Mouse (Mus musculus) limb, embryonic 12.5 days (tissue): ENCODE measurements around the gene Mybphl. TPM values are rescaled to one million over a fixed set of nuclear protein-coding genes. Genes with fewer than 3 reads are reported as not detected.

Experiments used
- ATAC-seq: fragments of 200-750 bp; cut with Nextera tagmentation; 2 replicates; pipeline ENCODE4 v1.8.0; 2017; ENCODE audit warnings: low read depth, moderate TSS enrichment; ENCODE audit not compliant: insufficient number of reproducible peaks, insufficient read depth, low FRiP score, low TSS enrichment
- H3K27ac ChIP-seq: fragments of 300-500 bp; sonication (generic); 2 replicates; pipeline ENCODE4 v1.5.1; 2016; ENCODE audit warnings: mild to moderate bottlenecking, moderate library complexity
- H3K27me3 ChIP-seq: fragments of 300-500 bp; sonication (generic); 2 replicates; pipeline ENCODE4 v1.6.1; 2016; ENCODE audit warnings: mild to moderate bottlenecking, moderate library complexity
- H3K36me3 ChIP-seq: fragments of 300-500 bp; sonication (generic); 2 replicates; pipeline ENCODE4 v1.6.1; 2016; ENCODE audit warnings: mild to moderate bottlenecking, moderate library complexity
- H3K4me1 ChIP-seq: fragments of 300-500 bp; sonication (generic); replicated peaks from 2 replicates; pipeline ENCODE4 v1.6.1; 2016
- H3K4me2 ChIP-seq: fragments of 300-500 bp; sonication (generic); 2 replicates; pipeline ENCODE4 v1.6.1; 2016; ENCODE audit warnings: mild to moderate bottlenecking, moderate library complexity
- H3K4me3 ChIP-seq: fragments of 300-500 bp; sonication (generic); replicated peaks from 2 replicates; pipeline ENCODE4 v1.5.1; 2016; ENCODE audit warnings: mild to moderate bottlenecking
- H3K9ac ChIP-seq: fragments of 300-500 bp; sonication (generic); replicated peaks from 2 replicates; pipeline ENCODE4 v1.6.1; 2016; ENCODE audit warnings: mild to moderate bottlenecking, moderate library complexity
- H3K9me3 ChIP-seq: fragments of 300-500 bp; sonication (generic); 2 replicates; pipeline ENCODE4 v1.6.1; 2016; ENCODE audit warnings: mild to moderate bottlenecking, moderate library complexity
- WGBS: fragments of 180-500 bp; shearing (Covaris S2); methylation state at CpG from one replicate; pipeline ENCODE4 v1.1.7; 2016; 5-methylcytosine and 5-hydroxymethylcytosine counted together
- polyA plus RNA-seq: library from polyadenylated mRNA; unstranded; fragments of >200 nt; fragmentation: Nextera tagmentation; extraction: Ambion mirVana; gene quantifications from 2 replicates; pipeline ENCODE4 v1.2.1, GENCODE M21; 2016

Gene Mybphl
- polyA plus RNA-seq, 1 experiment from 2014 or later, result not detected

- Histone ChIP-seq H3K4me3 (no peak overlapping the region), H3K36me3 (peaks cover 13% of the 10 kb centered on the region), H3K4me2 (peak overlapping the region; percentile 8; the same call in 1 of the 2 replicates), H3K27ac (no peak overlapping the region), H3K4me1 (peaks cover 15% of the 10 kb centered on the region), H3K9ac (no peak overlapping the region), H3K27me3 (no peaks in the 10 kb centered on the region), H3K9me3 (no peaks in the 10 kb centered on the region)
- ATAC-seq, result no peak
- 18% methylated on average over 10 of the region's 10 CpGs for WGBS
These were observed 27.6 kb downstream of the Mybphl start for GRCm38 (mm10) chr3:108392299-108392698.

GRCm38 (mm10) chr3:108392793-108393192, 28.1 kb downstream of the Mybphl start:
- 46% methylated on average over 15 of the region's 15 CpGs for WGBS
- H3K27ac ChIP-seq, result no peak overlapping the region
- ATAC-seq, result no peak
- peaks cover 15% of the 10 kb centered on the region for H3K4me1 ChIP-seq
- H3K36me3 ChIP-seq, result peaks cover 8% of the 10 kb centered on the region
- H3K4me2 ChIP-seq, result peak overlapping the region; percentile 8; the same call in 1 of the 2 replicates
- H3K4me3 ChIP-seq, result no peak overlapping the region
- H3K9me3 ChIP-seq, result no peaks in the 10 kb centered on the region
- H3K27me3 ChIP-seq, result no peaks in the 10 kb centered on the region
- H3K9ac ChIP-seq, result no peak overlapping the region

GRCm38 (mm10) chr3:108398281-108398680, 33.6 kb downstream of the Mybphl start:
- 88% methylated on average over 9 of the region's 9 CpGs for WGBS
- no peaks in the 10 kb centered on the region for H3K27me3 ChIP-seq
- no peak overlapping the region for H3K27ac ChIP-seq
- H3K9me3 ChIP-seq, result no peaks in the 10 kb centered on the region
- peaks cover 19% of the 10 kb centered on the region for H3K36me3 ChIP-seq
- no peak for ATAC-seq
- no peak overlapping the region for H3K4me2 ChIP-seq
- 0 out of 2 replicates have a peak, but pooled peaks cover 8% of the 10 kb centered on the region for H3K4me1 ChIP-seq
- no peak overlapping the region for H3K4me3 ChIP-seq
- no peak overlapping the region for H3K9ac ChIP-seq

GRCm38 (mm10) chr3:108400442-108400841, 35.7 kb downstream of the Mybphl start:
- no peaks in the 10 kb centered on the region for H3K9me3 ChIP-seq
- ATAC-seq, result no peak
- 83% methylated on average over 5 of the region's 5 CpGs for WGBS
- no peaks in the 10 kb centered on the region for H3K27me3 ChIP-seq
- no peak overlapping the region for H3K27ac ChIP-seq
- no peak overlapping the region for H3K4me2 ChIP-seq
- peaks cover 11% of the 10 kb centered on the region; the same call in 1 of the 2 replicates for H3K4me1 ChIP-seq
- no peak overlapping the region for H3K9ac ChIP-seq
- peaks cover 22% of the 10 kb centered on the region for H3K36me3 ChIP-seq
- no peak overlapping the region for H3K4me3 ChIP-seq

- 34% methylated on average over 22 of the region's 22 CpGs for WGBS
- H3K9ac ChIP-seq, result peak overlapping the region; percentile 18; the same call in 1 of the 2 replicates
- H3K27ac ChIP-seq, result 0 out of 2 replicates have a peak overlapping the region, but pooled peaks have one; percentile 3
- H3K27me3 ChIP-seq, result no peaks in the 10 kb centered on the region
- no peak overlapping the region; the same call in 1 of the 2 replicates for H3K4me3 ChIP-seq
- H3K36me3 ChIP-seq, result peaks cover 29% of the 10 kb centered on the region
- H3K4me2 ChIP-seq, result peak overlapping the region; percentile 44
- peak; percentile 90 for ATAC-seq
- peaks cover 15% of the 10 kb centered on the region for H3K4me1 ChIP-seq
- H3K9me3 ChIP-seq, result no peaks in the 10 kb centered on the region
These were observed 37.2 kb downstream of the Mybphl start for GRCm38 (mm10) chr3:108401692-108402527.

- H3K36me3 ChIP-seq, result peaks cover 31% of the 10 kb centered on the region
- no peak overlapping the region for H3K27ac ChIP-seq
- no peak overlapping the region for H3K9ac ChIP-seq
- peaks cover 15% of the 10 kb centered on the region for H3K4me1 ChIP-seq
- 93% methylated on average over 15 of the region's 15 CpGs for WGBS
- ATAC-seq, result no peak
- H3K4me2 ChIP-seq, result no peak overlapping the region
- no peaks in the 10 kb centered on the region for H3K27me3 ChIP-seq
- no peak overlapping the region for H3K4me3 ChIP-seq
- no peaks in the 10 kb centered on the region for H3K9me3 ChIP-seq
These were observed 37.8 kb downstream of the Mybphl start for GRCm38 (mm10) chr3:108402528-108402920.

- H3K27me3 ChIP-seq, result no peaks in the 10 kb centered on the region
- ATAC-seq, result no peak
- no peak overlapping the region for H3K9ac ChIP-seq
- no peak overlapping the region for H3K4me2 ChIP-seq
- 60% methylated on average over 14 of the region's 14 CpGs for WGBS
- no peak overlapping the region for H3K4me3 ChIP-seq
- no peak overlapping the region for H3K27ac ChIP-seq
- H3K36me3 ChIP-seq, result peaks cover 19% of the 10 kb centered on the region
- peaks cover 15% of the 10 kb centered on the region for H3K4me1 ChIP-seq
- no peaks in the 10 kb centered on the region for H3K9me3 ChIP-seq
These were observed 41.0 kb downstream of the Mybphl start for GRCm38 (mm10) chr3:108405536-108406305.

GRCm38 (mm10) chr3:108406306-108406885, 41.7 kb downstream of the Mybphl start:
- peaks cover 19% of the 10 kb centered on the region for H3K36me3 ChIP-seq
- H3K9me3 ChIP-seq, result no peaks in the 10 kb centered on the region
- H3K4me1 ChIP-seq, result peaks cover 15% of the 10 kb centered on the region
- no peak overlapping the region for H3K27ac ChIP-seq
- 92% methylated on average over 24 of the region's 24 CpGs for WGBS
- no peaks in the 10 kb centered on the region for H3K27me3 ChIP-seq
- H3K9ac ChIP-seq, result no peak overlapping the region
- H3K4me2 ChIP-seq, result no peak overlapping the region
- H3K4me3 ChIP-seq, result no peak overlapping the region
- ATAC-seq, result no peak

- Histone ChIP-seq H3K27me3 (no peaks in the 10 kb centered on the region), H3K9me3 (peaks cover 5% of the 10 kb centered on the region), H3K36me3 (peaks cover 37% of the 10 kb centered on the region), H3K27ac (no peak overlapping the region), H3K9ac (no peak overlapping the region), H3K4me3 (no peak overlapping the region), H3K4me2 (no peak overlapping the region), H3K4me1 (peaks cover 8% of the 10 kb centered on the region)
- WGBS, result 86% methylated on average over 8 of the region's 8 CpGs
- no peak for ATAC-seq
These were observed 43.9 kb downstream of the Mybphl start for GRCm38 (mm10) chr3:108408517-108409008.

- peaks cover 14% of the 10 kb centered on the region for H3K9me3 ChIP-seq
- peak overlapping the region; percentile 18; the same call in 1 of the 2 replicates for H3K9ac ChIP-seq
- 0 out of 2 replicates have a peak overlapping the region, but pooled peaks have one; percentile 3 for H3K4me2 ChIP-seq
- 64% methylated on average over 8 of the region's 8 CpGs for WGBS
- H3K27me3 ChIP-seq, result peaks cover 8% of the 10 kb centered on the region
- H3K36me3 ChIP-seq, result peaks cover 37% of the 10 kb centered on the region
- H3K27ac ChIP-seq, result no peak overlapping the region
- ATAC-seq, result no peak
- no peak overlapping the region for H3K4me3 ChIP-seq
- peaks cover 8% of the 10 kb centered on the region for H3K4me1 ChIP-seq
These were observed 45.1 kb downstream of the Mybphl start for GRCm38 (mm10) chr3:108409656-108410358.
